Mouse (Mus musculus) cortical plate, adult 2 months (tissue): ENCODE measurements around the gene Thap11. TPM values are rescaled to one million over a fixed set of nuclear protein-coding genes. Genes with fewer than 3 reads are reported as not detected.

Source experiments
- H3K27ac ChIP-seq: fragments of 200-500 bp; 2 replicates; pipeline ENCODE4 v1.5.1; 2012; ENCODE audit warnings: low read length, control low read depth, inconsistent platforms; ENCODE audit not compliant: insufficient read depth
- H3K4me1 ChIP-seq: fragments of 200-500 bp; 2 replicates; pipeline ENCODE4 v1.6.1; 2011; ENCODE audit warnings: low read length; ENCODE audit not compliant: control insufficient read depth, insufficient read depth
- H3K4me3 ChIP-seq: fragments of 200-500 bp; 2 replicates; pipeline ENCODE4 v1.5.1; 2011; ENCODE audit warnings: mild to moderate bottlenecking, low read length, control low read depth; ENCODE audit not compliant: insufficient read depth
- CTCF ChIP-seq: fragments of 200-500 bp; IDR thresholded peaks from 2 replicates; pipeline ENCODE4 v1.5.1; 2011; ENCODE audit warnings: mild to moderate bottlenecking, control low read depth, low read length; ENCODE audit not compliant: insufficient read depth; ENCODE audit errors: extremely low read depth
- POLR2A ChIP-seq: fragments of 200-500 bp; IDR thresholded peaks from 2 replicates; pipeline ENCODE4 v1.6.1; 2011; ENCODE audit warnings: mild to moderate bottlenecking, low read length, control low read depth; ENCODE audit not compliant: insufficient read depth; ENCODE audit errors: extremely low read depth
- polyA plus RNA-seq: library from polyadenylated mRNA; depleted of rRNA; stranded (reverse); fragments of >200 nt; gene quantifications from 2 replicates; pipeline ENCODE4 v1.2.3, GENCODE M21; 2012

The Thap11 gene
- polyA plus RNA-seq, 1 experiment: 48.0 TPM

DNA sequence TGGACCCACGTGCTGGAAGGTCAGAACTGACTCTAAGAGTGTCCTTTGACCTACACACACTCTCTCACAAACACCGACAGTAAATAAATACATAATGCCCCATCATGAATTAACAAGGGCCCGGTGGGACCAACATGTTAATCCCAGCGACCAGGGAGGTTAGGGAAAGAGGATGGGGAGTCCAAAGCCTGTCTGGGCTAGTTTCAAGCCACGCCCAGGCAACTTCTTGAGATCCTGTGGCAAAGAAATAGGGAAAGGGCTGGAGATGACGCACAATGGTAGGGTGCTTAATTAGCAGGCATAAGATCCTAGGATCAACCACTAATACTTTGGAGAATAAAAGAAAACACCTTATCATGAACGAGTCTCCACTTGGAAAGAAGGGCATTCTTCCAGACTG is 4.3 kb upstream of the Thap11 start:
- TF ChIP-seq CTCF (no peak), POLR2A (no peak)
- Histone ChIP-seq H3K27ac (no peak overlapping the region), H3K4me3 (no peak overlapping the region), H3K4me1 (0 out of 2 replicates have a peak, but pooled peaks cover 1% of the 10 kb centered on the region)

GRCm38 (mm10) chr8:105851651-105852143 is 3.2 kb upstream of the Thap11 start:
- no peak for TF ChIP-seq CTCF
- peak; percentile 81; the same call in 1 of the 2 replicates for TF ChIP-seq POLR2A
- Histone ChIP-seq H3K4me1 (peaks cover 4% of the 10 kb centered on the region; the same call in 1 of the 2 replicates), H3K4me3 (peak overlapping the region; percentile 69), H3K27ac (no peak overlapping the region)

- TF ChIP-seq CTCF (no peak), POLR2A (no peak)
- no peak overlapping the region for H3K27ac ChIP-seq
- H3K4me3 ChIP-seq: peak overlapping the region; percentile 69; the same call in 1 of the 2 replicates
- H3K4me1 ChIP-seq: peaks cover 4% of the 10 kb centered on the region; the same call in 1 of the 2 replicates
Observed at GRCm38 (mm10) chr8:105852146-105852729, 2.7 kb upstream of the Thap11 start.

DNA sequence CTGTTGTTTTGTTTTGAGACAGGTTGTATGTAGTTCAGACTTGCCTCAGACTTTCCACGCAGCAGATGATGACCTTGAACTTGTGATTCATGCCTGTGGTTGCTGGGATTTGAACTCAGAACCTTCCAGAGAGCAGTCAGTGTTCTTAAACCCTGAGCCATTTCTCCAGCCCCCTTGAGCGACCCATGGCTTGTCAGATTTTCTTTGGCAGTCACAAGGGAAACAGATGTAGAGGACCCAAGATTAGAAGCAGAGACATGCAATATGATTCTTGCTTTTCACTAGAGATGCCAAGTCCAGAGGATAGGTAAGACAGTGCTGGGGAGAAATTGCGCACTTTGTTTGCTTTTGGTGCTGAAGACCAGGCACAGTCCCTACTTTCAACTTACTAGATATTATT is 1.8 kb upstream of the Thap11 start, which contains the start of gene Cenpt:
Gene Cenpt (minus strand): TSS at position 101 of the 400 bp plus-strand sequence.
- TF ChIP-seq POLR2A: no peak
- TF ChIP-seq CTCF: no peak
- H3K4me1 ChIP-seq: peaks cover 4% of the 10 kb centered on the region; the same call in 1 of the 2 replicates
- no peak within 1 kb of the TSS for H3K27ac ChIP-seq
- H3K4me3 ChIP-seq: no peak within 1 kb of the TSS; the same call in 1 of the 2 replicates

- TF ChIP-seq CTCF (no peak), POLR2A (no peak)
- H3K4me3 ChIP-seq: peak overlapping the region; percentile 62; the same call in 1 of the 2 replicates
- no peak overlapping the region for H3K27ac ChIP-seq
- peaks cover 4% of the 10 kb centered on the region; the same call in 1 of the 2 replicates for H3K4me1 ChIP-seq
Observed at GRCm38 (mm10) chr8:105854303-105854702, 629 bp upstream of the Thap11 start.

- TF ChIP-seq POLR2A (no peak), CTCF (no peak)
- peak overlapping the region; percentile 82 for H3K27ac ChIP-seq
- peak overlapping the region; percentile 62 for H3K4me3 ChIP-seq
- H3K4me1 ChIP-seq: peaks cover 4% of the 10 kb centered on the region; the same call in 1 of the 2 replicates
Observed at GRCm38 (mm10) chr8:105855248-105856167, 576 bp downstream of the Thap11 start.

- Histone ChIP-seq H3K4me1 (peaks cover 4% of the 10 kb centered on the region; the same call in 1 of the 2 replicates), H3K27ac (no peak overlapping the region), H3K4me3 (peak overlapping the region; percentile 62)
- TF ChIP-seq CTCF: no peak
- no peak for TF ChIP-seq POLR2A
Observed at GRCm38 (mm10) chr8:105856168-105856835, 1.4 kb downstream of the Thap11 start.

DNA sequence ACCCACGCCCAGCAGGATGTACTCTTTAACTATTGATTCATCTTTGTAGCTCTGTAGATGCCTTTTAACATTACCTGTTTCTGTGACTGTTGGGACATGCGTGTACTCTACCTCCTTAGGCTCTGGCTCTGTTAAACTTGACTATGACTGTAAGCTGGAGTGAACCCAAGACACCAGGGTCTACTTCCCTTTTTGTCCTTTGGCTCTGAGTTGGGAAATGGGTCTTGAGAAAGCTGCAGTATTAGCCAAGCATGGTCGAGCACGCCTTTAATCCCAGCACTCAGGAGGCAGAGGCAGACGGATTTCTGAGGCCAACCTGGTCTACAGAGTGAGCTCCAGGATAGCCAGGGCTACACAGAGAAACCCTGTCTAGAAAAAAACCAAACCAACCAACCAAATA is 3.6 kb downstream of the Thap11 start:
- no peak overlapping the region for H3K27ac ChIP-seq
- H3K4me1 ChIP-seq: peaks cover 7% of the 10 kb centered on the region; the same call in 1 of the 2 replicates
- TF ChIP-seq POLR2A (no peak), CTCF (no peak)
- no peak overlapping the region for H3K4me3 ChIP-seq

GRCm38 (mm10) chr8:105859314-105859713 is 4.4 kb downstream of the Thap11 start:
- TF ChIP-seq POLR2A (no peak), CTCF (no peak)
- Histone ChIP-seq H3K4me3 (no peak overlapping the region), H3K4me1 (peaks cover 6% of the 10 kb centered on the region; the same call in 1 of the 2 replicates), H3K27ac (no peak overlapping the region)
